Mouse (Mus musculus) layer of hippocampus, postnatal 10 days (tissue): ENCODE data around the gene Olfr477. TPM values are rescaled to one million over a fixed set of nuclear protein-coding genes. Genes with fewer than 3 reads are reported as not detected.
"Not testable (repeated sequence)": the region's sequence is repeated elsewhere in the genome, so short reads cannot be mapped to it uniquely, and the experiment has no call there.

ENCODE experiments used
- DNase-seq, 2 experiments: peaks; one replicate each; pipeline ENCODE4 v3.0.0; 2021; ENCODE audit warnings: low spot score in 2 of 2
- long read RNA-seq: library from polyadenylated mRNA; stranded (forward); transcript quantifications from one replicate; pipeline ENCODE4 v2.0.0, GENCODE M21; 2023
- total RNA-seq, 2 experiments: library from RNA; stranded (reverse); gene quantifications; 2 replicates each; pipeline ENCODE4 v1.2.3; 2021

Gene Olfr477
- total RNA-seq, result not detected
- long read RNA-seq, result 0 reads

GRCm38 (mm10) chr7:107986393-107986792 is at the start of gene Olfr477:
Gene Olfr477 (plus strand): TSS chr7:107986693.
- DNase-seq, result no peak

GRCm38 (mm10) chr7:107952539-107952938 is 34.0 kb upstream of the Olfr477 start:
- not testable (repeated sequence) for DNase-seq

- DNase-seq, result no peak
Measured at GRCm38 (mm10) chr7:107954343-107954742, 32.1 kb upstream of the Olfr477 start, which contains the start of gene Olfr474. Gene Olfr474 (plus strand): TSS chr7:107954643.

GRCm38 (mm10) chr7:107964503-107964902 is 22.0 kb upstream of the Olfr477 start, which contains the start of gene Olfr476:
Gene Olfr476 (plus strand): TSS chr7:107964803.
- DNase-seq, result no peak

- not testable (repeated sequence) for DNase-seq
Measured at GRCm38 (mm10) chr7:108014256-108014655, 27.8 kb downstream of the Olfr477 start.

- no peak for DNase-seq
Measured at GRCm38 (mm10) chr7:108033889-108034288, 47.4 kb downstream of the Olfr477 start, which contains the start of gene Olfr478. Gene Olfr478 (minus strand): TSS chr7:108033989.

Other genes starting within 250 kb of the Olfr477 start
- under 1 TPM in 1 of 2 experiments, not detected in 1; 0.30 TPM for gene Cyb5r2, start 228.7 kb upstream of the Olfr477 start, total RNA-seq
- not detected for gene Ovch2, start 185.5 kb upstream of the Olfr477 start, total RNA-seq
- gene Olfr467, start 174.4 kb upstream of the Olfr477 start, total RNA-seq, result not detected
- not detected for gene Olfr469, start 161.2 kb upstream of the Olfr477 start, total RNA-seq
- gene Olfr470, start 139.2 kb upstream of the Olfr477 start, total RNA-seq, result not detected
- gene Olfr472, start 88.8 kb upstream of the Olfr477 start, total RNA-seq, result not detected
- gene Olfr473, start 56.2 kb upstream of the Olfr477 start, total RNA-seq, result not detected
- gene Olfr474, start 32.0 kb upstream of the Olfr477 start, total RNA-seq, result not detected
- gene Olfr476, start 21.9 kb upstream of the Olfr477 start, total RNA-seq, result not detected
- gene Olfr478, start 47.3 kb downstream of the Olfr477 start, total RNA-seq, result not detected
- not detected for gene Olfr479, start 64.0 kb downstream of the Olfr477 start, total RNA-seq
- gene Olfr480, start 80.7 kb downstream of the Olfr477 start, total RNA-seq, result not detected
- not detected for gene Olfr481, start 93.2 kb downstream of the Olfr477 start, total RNA-seq
- gene Olfr482, start 110.9 kb downstream of the Olfr477 start, total RNA-seq, result 1 to 10 TPM; 1.8 to 2.2 TPM
- not detected for gene Olfr483, start 114.2 kb downstream of the Olfr477 start, total RNA-seq
- gene Olfr484, start 140.8 kb downstream of the Olfr477 start, total RNA-seq, result not detected
- not detected for gene Olfr485, start 173.2 kb downstream of the Olfr477 start, total RNA-seq
- not detected for gene Olfr486, start 186.0 kb downstream of the Olfr477 start, total RNA-seq
- gene Olfr487, start 227.9 kb downstream of the Olfr477 start, total RNA-seq, result not detected